Mouse (Mus musculus): ENCODE measurements around the gene Ptprn2. TPM values are rescaled to one million over a fixed set of nuclear protein-coding genes. Genes with fewer than 3 reads are reported as not detected.

The Ptprn2 gene
- polyA plus RNA-seq (2015; fragmentation: Nextera tagmentation; extraction: Ambion mirVana) = 0.07 and 0.12 TPM in 2 replicates

GRCm38 (mm10) chr12:116485591-116486403, at the start of gene Ptprn2:
Gene Ptprn2 (plus strand): TSS chr12:116485720.
- WGBS = under 1% methylated on average over 80 of the region's 86 CpGs
- Histone ChIP-seq H3K27me3 (ENCODE audit: control insufficient read depth, insufficient read depth, low read length) (peaks cover 6% of the 10 kb centered on the region; the same call in 1 of the 2 replicates), H3K4me1 (ENCODE audit: control insufficient read depth, insufficient read depth, low read length) (peaks cover 5% of the 10 kb centered on the region), H3K4me3 (ENCODE audit: low read length) (peak within 1 kb of the TSS; percentile 59), H3K4me2 (ENCODE audit: low read depth, low read length) (peak within 1 kb of the TSS; percentile 97), H3K9me3 (replicated peaks; ENCODE audit: control insufficient read depth, low read length) (no peaks in the 10 kb centered on the region), H3K36me3 (ENCODE audit: control insufficient read depth, insufficient read depth) (no peaks in the 10 kb centered on the region), H3K9ac (ENCODE audit: low read length) (no peak within 1 kb of the TSS), H3K27ac (ENCODE audit: low read length) (no peak within 1 kb of the TSS)
- ATAC-seq (replicated peaks; ENCODE audit: extremely low read depth, insufficient read depth, low FRiP score) = peak; percentile 89

GRCm38 (mm10) chr12:116436125-116436524, 49.4 kb upstream of the Ptprn2 start:
- WGBS = 79% methylated on average over 3 of the region's 3 CpGs

GRCm38 (mm10) chr12:116438591-116438990, 46.9 kb upstream of the Ptprn2 start:
- Histone ChIP-seq H3K27ac (ENCODE audit: low read length) (no peak overlapping the region), H3K9me3 (replicated peaks; ENCODE audit: control insufficient read depth, low read length) (no peaks in the 10 kb centered on the region), H3K36me3 (ENCODE audit: control insufficient read depth, insufficient read depth) (peaks cover 29% of the 10 kb centered on the region), H3K4me3 (ENCODE audit: low read length) (no peak overlapping the region), H3K27me3 (ENCODE audit: control insufficient read depth, insufficient read depth, low read length) (no peaks in the 10 kb centered on the region), H3K4me2 (ENCODE audit: low read depth, low read length) (no peak overlapping the region), H3K9ac (ENCODE audit: low read length) (no peak overlapping the region), H3K4me1 (ENCODE audit: control insufficient read depth, insufficient read depth, low read length) (no peaks in the 10 kb centered on the region)
- ATAC-seq (replicated peaks; ENCODE audit: extremely low read depth, insufficient read depth, low FRiP score) = no peak
- 80% methylated on average over 5 of the region's 5 CpGs for WGBS

More at GRCm38 (mm10) chr12:116436125-116436524, 49.4 kb upstream of the Ptprn2 start:
- no peaks in the 10 kb centered on the region for H3K9me3 ChIP-seq (replicated peaks; ENCODE audit: control insufficient read depth, low read length)
- H3K4me2 ChIP-seq (ENCODE audit: low read depth, low read length) = no peak overlapping the region
- H3K27me3 ChIP-seq (ENCODE audit: control insufficient read depth, insufficient read depth, low read length) = no peaks in the 10 kb centered on the region
- H3K9ac ChIP-seq (ENCODE audit: low read length) = no peak overlapping the region
- no peak overlapping the region for H3K27ac ChIP-seq (ENCODE audit: low read length)
- no peaks in the 10 kb centered on the region for H3K4me1 ChIP-seq (ENCODE audit: control insufficient read depth, insufficient read depth, low read length)
- peaks cover 20% of the 10 kb centered on the region for H3K36me3 ChIP-seq (ENCODE audit: control insufficient read depth, insufficient read depth)
- no peak overlapping the region for H3K4me3 ChIP-seq (ENCODE audit: low read length)
- ATAC-seq (replicated peaks; ENCODE audit: extremely low read depth, insufficient read depth, low FRiP score) = no peak

- Histone ChIP-seq H3K9me3 (replicated peaks; ENCODE audit: control insufficient read depth, low read length) (no peaks in the 10 kb centered on the region), H3K9ac (ENCODE audit: low read length) (no peak overlapping the region), H3K27ac (ENCODE audit: low read length) (no peak overlapping the region), H3K36me3 (ENCODE audit: control insufficient read depth, insufficient read depth) (peaks cover 40% of the 10 kb centered on the region), H3K4me1 (ENCODE audit: control insufficient read depth, insufficient read depth, low read length) (no peaks in the 10 kb centered on the region), H3K4me2 (ENCODE audit: low read depth, low read length) (no peak overlapping the region), H3K27me3 (ENCODE audit: control insufficient read depth, insufficient read depth, low read length) (no peaks in the 10 kb centered on the region), H3K4me3 (ENCODE audit: low read length) (no peak overlapping the region)
- 86% methylated on average over 3 of the region's 3 CpGs for WGBS
- ATAC-seq (replicated peaks; ENCODE audit: extremely low read depth, insufficient read depth, low FRiP score) = no peak
Observed at GRCm38 (mm10) chr12:116442184-116442583, 43.3 kb upstream of the Ptprn2 start.

GRCm38 (mm10) chr12:116449536-116449935, 36.0 kb upstream of the Ptprn2 start:
- H3K36me3 ChIP-seq (ENCODE audit: control insufficient read depth, insufficient read depth) = peaks cover 23% of the 10 kb centered on the region
- ATAC-seq (replicated peaks; ENCODE audit: extremely low read depth, insufficient read depth, low FRiP score) = no peak

GRCm38 (mm10) chr12:116460379-116461065, 25.0 kb upstream of the Ptprn2 start:
- H3K27me3 ChIP-seq (ENCODE audit: control insufficient read depth, insufficient read depth, low read length) = no peaks in the 10 kb centered on the region
- no peak overlapping the region for H3K4me2 ChIP-seq (ENCODE audit: low read depth, low read length)
- no peak overlapping the region for H3K27ac ChIP-seq (ENCODE audit: low read length)
- H3K36me3 ChIP-seq (ENCODE audit: control insufficient read depth, insufficient read depth) = peaks cover 18% of the 10 kb centered on the region
- H3K4me3 ChIP-seq (ENCODE audit: low read length) = no peak overlapping the region
- H3K4me1 ChIP-seq (ENCODE audit: control insufficient read depth, insufficient read depth, low read length) = no peaks in the 10 kb centered on the region
- no peak overlapping the region for H3K9ac ChIP-seq (ENCODE audit: low read length)
- no peak for ATAC-seq (replicated peaks; ENCODE audit: extremely low read depth, insufficient read depth, low FRiP score)
- 91% methylated on average over 6 of the region's 6 CpGs for WGBS
- H3K9me3 ChIP-seq (replicated peaks; ENCODE audit: control insufficient read depth, low read length) = no peaks in the 10 kb centered on the region

More at GRCm38 (mm10) chr12:116449536-116449935, 36.0 kb upstream of the Ptprn2 start:
- no peak overlapping the region for H3K9ac ChIP-seq (ENCODE audit: low read length)
- H3K4me1 ChIP-seq (ENCODE audit: control insufficient read depth, insufficient read depth, low read length) = no peaks in the 10 kb centered on the region
- no peak overlapping the region for H3K4me3 ChIP-seq (ENCODE audit: low read length)
- no peaks in the 10 kb centered on the region for H3K27me3 ChIP-seq (ENCODE audit: control insufficient read depth, insufficient read depth, low read length)
- no peak overlapping the region for H3K4me2 ChIP-seq (ENCODE audit: low read depth, low read length)
- no peak overlapping the region for H3K27ac ChIP-seq (ENCODE audit: low read length)
- H3K9me3 ChIP-seq (replicated peaks; ENCODE audit: control insufficient read depth, low read length) = no peaks in the 10 kb centered on the region
- WGBS = 94% methylated on average over 2 of the region's 2 CpGs

- Histone ChIP-seq H3K27ac (ENCODE audit: low read length) (no peak overlapping the region), H3K4me3 (ENCODE audit: low read length) (no peak overlapping the region), H3K4me1 (ENCODE audit: control insufficient read depth, insufficient read depth, low read length) (no peaks in the 10 kb centered on the region), H3K4me2 (ENCODE audit: low read depth, low read length) (no peak overlapping the region), H3K9ac (ENCODE audit: low read length) (no peak overlapping the region), H3K36me3 (ENCODE audit: control insufficient read depth, insufficient read depth) (no peaks in the 10 kb centered on the region; the same call in 1 of the 2 replicates), H3K27me3 (ENCODE audit: control insufficient read depth, insufficient read depth, low read length) (no peaks in the 10 kb centered on the region), H3K9me3 (replicated peaks; ENCODE audit: control insufficient read depth, low read length) (no peaks in the 10 kb centered on the region)
- ATAC-seq (replicated peaks; ENCODE audit: extremely low read depth, insufficient read depth, low FRiP score) = no peak
- WGBS = 87% methylated on average over 5 of the region's 5 CpGs
Observed at GRCm38 (mm10) chr12:116467030-116467429, 18.5 kb upstream of the Ptprn2 start.

- H3K9ac ChIP-seq (ENCODE audit: low read length) = no peak overlapping the region
- no peak overlapping the region for H3K4me2 ChIP-seq (ENCODE audit: low read depth, low read length)
- whole genome bisulfite sequencing = 79% methylated on average over 1 of the region's 1 CpGs
- no peaks in the 10 kb centered on the region for H3K27me3 ChIP-seq (ENCODE audit: control insufficient read depth, insufficient read depth, low read length)
- no peaks in the 10 kb centered on the region; the same call in 1 of the 2 replicates for H3K36me3 ChIP-seq (ENCODE audit: control insufficient read depth, insufficient read depth)
- H3K9me3 ChIP-seq (replicated peaks; ENCODE audit: control insufficient read depth, low read length) = no peaks in the 10 kb centered on the region
- no peak overlapping the region for H3K4me3 ChIP-seq (ENCODE audit: low read length)
- no peak overlapping the region for H3K27ac ChIP-seq (ENCODE audit: low read length)
- H3K4me1 ChIP-seq (ENCODE audit: control insufficient read depth, insufficient read depth, low read length) = no peaks in the 10 kb centered on the region
- ATAC-seq (replicated peaks; ENCODE audit: extremely low read depth, insufficient read depth, low FRiP score) = no peak
Observed at GRCm38 (mm10) chr12:116468348-116468747, 17.2 kb upstream of the Ptprn2 start.

GRCm38 (mm10) chr12:116469096-116469495, 16.4 kb upstream of the Ptprn2 start:
- Histone ChIP-seq H3K27me3 (ENCODE audit: control insufficient read depth, insufficient read depth, low read length) (no peaks in the 10 kb centered on the region), H3K4me1 (ENCODE audit: control insufficient read depth, insufficient read depth, low read length) (no peaks in the 10 kb centered on the region), H3K4me2 (ENCODE audit: low read depth, low read length) (no peak overlapping the region), H3K27ac (ENCODE audit: low read length) (no peak overlapping the region), H3K9me3 (replicated peaks; ENCODE audit: control insufficient read depth, low read length) (no peaks in the 10 kb centered on the region), H3K4me3 (ENCODE audit: low read length) (no peak overlapping the region), H3K9ac (ENCODE audit: low read length) (no peak overlapping the region), H3K36me3 (ENCODE audit: control insufficient read depth, insufficient read depth) (no peaks in the 10 kb centered on the region; the same call in 1 of the 2 replicates)
- 73% methylated on average over 3 of the region's 3 CpGs for WGBS
- no peak for ATAC-seq (replicated peaks; ENCODE audit: extremely low read depth, insufficient read depth, low FRiP score)

Measured in heart, embryonic 16.5 days (tissue).